Mouse (Mus musculus): ENCODE measurements around the gene Gm47995. TPM values are rescaled to one million over a fixed set of nuclear protein-coding genes. Genes with fewer than 3 reads are reported as not detected.
"Not testable (repeated sequence)": the region's sequence is repeated elsewhere in the genome, so short reads cannot be mapped to it uniquely, and the experiment has no call there.

Gm47995 gene
- polyA plus RNA-seq, 1 experiment from 2014 or later, result 0.25 TPM

DNA sequence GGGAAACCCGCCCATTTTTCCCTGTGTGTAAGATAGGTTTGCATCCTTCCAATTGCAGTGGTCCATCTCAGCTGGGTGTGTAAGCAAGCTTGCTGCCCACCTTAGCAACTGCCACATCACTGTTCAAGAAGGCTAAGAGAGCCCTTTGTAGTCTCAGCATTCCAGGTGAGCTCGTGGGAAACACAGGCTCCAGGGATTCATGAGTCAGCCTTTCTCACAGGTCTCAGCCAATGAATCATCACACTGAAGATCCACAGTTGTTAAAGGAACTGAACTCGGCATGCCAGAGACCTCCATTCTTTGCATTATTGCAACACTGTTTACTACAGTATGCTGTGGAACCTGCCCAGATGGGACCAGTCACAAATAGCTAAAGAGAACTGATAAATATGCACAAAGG, 29.6 kb upstream of the Gm47995 start:
- no peak; the same call in 1 of the 2 replicates for ATAC-seq (replicated peaks; ENCODE audit: low FRiP score)
- WGBS, result 69% methylated on average over 3 of the region's 3 CpGs

DNA sequence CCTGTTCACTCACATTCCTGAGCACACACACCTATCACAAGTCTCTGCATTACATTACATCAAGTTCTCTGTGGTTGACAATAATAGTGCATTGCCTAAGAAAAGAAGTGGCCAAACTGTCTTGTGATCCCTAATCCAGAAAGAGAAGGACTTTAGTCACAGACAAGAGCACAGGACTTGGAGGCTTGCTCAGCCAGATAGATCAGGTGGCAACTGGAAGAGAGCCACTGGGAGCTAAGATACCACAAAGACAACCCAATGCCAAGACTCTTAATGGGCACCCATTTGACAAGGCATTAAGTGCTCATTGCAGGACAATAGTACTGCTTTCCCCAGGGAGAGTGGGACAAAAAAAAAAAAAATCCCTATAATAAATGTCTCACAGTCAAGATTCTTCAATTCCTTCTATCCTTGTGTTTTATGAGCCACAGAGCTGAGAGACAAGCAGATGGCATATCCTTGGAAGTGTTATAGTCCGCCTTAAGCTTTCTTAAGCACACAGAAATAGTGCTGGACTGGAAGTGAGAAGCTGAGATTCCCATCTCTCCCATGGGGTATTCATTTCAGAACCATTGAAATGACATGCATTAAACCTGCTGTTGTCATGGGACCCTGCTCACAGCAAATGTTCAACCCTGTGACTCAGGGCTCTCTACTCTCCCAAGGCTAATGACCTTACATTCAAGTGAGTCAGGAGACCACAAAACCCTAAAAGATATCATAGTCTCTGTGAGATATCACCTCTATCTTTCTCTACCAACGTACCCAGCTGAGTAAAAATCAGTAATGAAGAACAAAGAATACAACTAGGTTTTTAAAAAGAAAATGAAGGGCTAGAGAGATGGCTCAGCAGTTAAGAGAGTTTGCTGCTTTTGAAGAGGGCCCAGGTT, 26.4 kb upstream of the Gm47995 start:
- Histone ChIP-seq H3K4me3 (replicated peaks) (no peak overlapping the region), H3K4me1 (peaks cover 21% of the 10 kb centered on the region), H3K27me3 (no peaks in the 10 kb centered on the region), H3K36me3 (no peaks in the 10 kb centered on the region), H3K4me2 (no peak overlapping the region), H3K9ac (no peak overlapping the region), H3K27ac (no peak overlapping the region), H3K9me3 (replicated peaks) (no peaks in the 10 kb centered on the region)
- ATAC-seq (replicated peaks; ENCODE audit: low FRiP score), result no peak
- 63% methylated on average over 2 of the region's 2 CpGs for WGBS

More for the DNA sequence above, 29.6 kb upstream of the Gm47995 start:
- 0 out of 2 replicates have a peak overlapping the region, but pooled peaks have one; percentile 24 for H3K27ac ChIP-seq
- no peaks in the 10 kb centered on the region for H3K27me3 ChIP-seq
- no peaks in the 10 kb centered on the region for H3K9me3 ChIP-seq (replicated peaks)
- no peak overlapping the region for H3K4me3 ChIP-seq (replicated peaks)
- H3K9ac ChIP-seq, result no peak overlapping the region
- no peak overlapping the region for H3K4me2 ChIP-seq
- H3K36me3 ChIP-seq, result no peaks in the 10 kb centered on the region
- H3K4me1 ChIP-seq, result peaks cover 22% of the 10 kb centered on the region

DNA sequence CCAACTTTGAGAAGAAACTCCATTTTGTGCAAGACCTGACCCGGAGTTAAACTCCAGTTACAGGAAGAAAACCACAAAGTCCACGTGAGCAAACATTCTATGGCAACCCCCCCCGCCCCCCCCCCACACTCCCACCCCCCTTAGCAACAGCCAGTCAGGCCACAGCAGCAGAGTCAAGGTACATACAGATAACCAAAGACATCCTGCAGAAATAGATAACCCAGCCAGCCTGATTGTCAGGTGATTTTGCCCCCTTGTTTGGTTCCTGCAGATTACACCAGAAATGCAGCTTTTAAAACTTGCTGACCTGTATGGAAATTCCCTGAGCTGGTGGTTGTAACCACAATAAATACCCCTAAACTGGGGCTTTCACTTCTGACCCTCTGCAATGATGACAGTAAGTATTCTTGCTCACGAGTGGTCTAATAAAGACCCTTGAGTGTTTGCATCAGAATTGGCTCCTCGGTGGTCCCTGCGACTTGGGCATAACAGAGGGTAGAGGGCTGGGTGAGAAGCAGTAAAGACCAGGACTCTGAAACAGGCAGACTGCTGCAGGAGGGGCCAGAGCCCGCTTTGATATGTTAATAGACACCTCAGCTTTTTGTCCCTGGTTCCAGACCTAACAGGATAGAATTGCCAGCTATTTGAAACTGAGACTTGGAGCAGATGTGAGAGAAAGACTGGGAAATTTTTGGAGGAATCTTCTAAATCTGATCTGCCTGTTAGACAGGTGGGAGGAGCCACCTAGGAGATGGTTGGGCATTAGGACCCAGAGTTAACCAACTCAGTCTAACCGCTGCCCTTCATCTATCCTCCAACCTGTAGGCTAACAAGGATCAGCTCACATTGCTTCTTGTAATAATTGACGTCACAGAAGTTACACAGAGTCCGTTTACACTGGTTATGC, 21.0 kb upstream of the Gm47995 start:
- H3K9me3 ChIP-seq (replicated peaks), result no peaks in the 10 kb centered on the region
- no peaks in the 10 kb centered on the region for H3K36me3 ChIP-seq
- peak; percentile 93 for ATAC-seq (replicated peaks; ENCODE audit: low FRiP score)
- H3K4me1 ChIP-seq, result peaks cover 19% of the 10 kb centered on the region; the same call in 1 of the 2 replicates
- H3K9ac ChIP-seq, result no peak overlapping the region
- peak overlapping the region; percentile 67 for H3K27ac ChIP-seq
- H3K4me2 ChIP-seq, result peak overlapping the region; percentile 50
- no peaks in the 10 kb centered on the region for H3K27me3 ChIP-seq
- 11% methylated on average over 10 of the region's 10 CpGs for WGBS
- H3K4me3 ChIP-seq (replicated peaks), result peak overlapping the region; percentile 28

DNA sequence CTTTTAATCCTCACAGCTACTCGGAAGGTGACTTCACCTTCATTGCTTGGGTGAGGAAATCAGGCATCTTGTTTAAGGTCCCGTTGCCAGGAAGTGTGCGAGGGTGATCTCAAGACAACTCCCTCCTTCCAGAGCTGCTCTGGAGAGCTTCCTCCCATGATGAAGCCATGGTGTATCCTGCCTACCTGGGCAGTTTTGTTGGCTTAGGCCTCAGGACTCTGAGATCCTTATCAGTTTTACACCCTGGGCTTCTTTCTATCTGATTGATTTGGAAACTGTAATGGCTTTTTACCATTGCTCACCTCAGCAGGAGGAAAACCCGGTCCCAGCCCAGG, 20.3 kb upstream of the Gm47995 start:
- Histone ChIP-seq H3K27ac (peak overlapping the region; percentile 67), H3K4me1 (peaks cover 19% of the 10 kb centered on the region; the same call in 1 of the 2 replicates), H3K36me3 (no peaks in the 10 kb centered on the region), H3K4me2 (peak overlapping the region; percentile 50), H3K27me3 (no peaks in the 10 kb centered on the region), H3K9ac (no peak overlapping the region), H3K4me3 (replicated peaks) (peak overlapping the region; percentile 28), H3K9me3 (replicated peaks) (no peaks in the 10 kb centered on the region)
- WGBS, result 7% methylated on average over 4 of the region's 4 CpGs
- peak; percentile 68 for ATAC-seq (replicated peaks; ENCODE audit: low FRiP score)

DNA sequence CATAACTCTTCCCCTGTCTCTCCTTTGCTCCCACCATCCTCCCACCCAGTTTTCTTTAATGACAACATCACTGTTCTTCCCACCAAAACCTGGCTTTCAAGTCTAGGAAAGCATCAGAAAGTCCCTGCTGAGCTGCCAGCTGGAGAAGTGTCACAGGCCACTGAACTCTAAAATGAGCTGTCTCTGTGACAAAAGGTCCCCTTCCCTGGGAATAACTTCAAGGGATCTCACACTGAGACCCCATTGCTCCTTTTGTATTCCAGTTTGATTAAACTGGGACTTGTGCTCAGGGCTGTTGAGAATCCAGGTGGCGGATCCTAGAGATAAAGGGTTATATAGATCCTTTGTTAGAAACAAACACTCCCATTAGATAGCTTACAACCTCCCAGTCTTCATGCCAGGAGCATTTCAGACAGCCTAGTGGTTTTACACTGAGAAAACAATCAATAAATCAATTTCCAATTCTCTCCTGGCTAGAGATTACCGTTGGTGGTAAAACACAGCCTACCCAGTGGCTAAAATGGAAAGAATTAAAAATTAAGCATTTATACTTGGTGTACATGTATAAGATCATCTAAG, 19.7 kb upstream of the Gm47995 start:
- H3K4me3 ChIP-seq (replicated peaks), result no peak overlapping the region
- H3K36me3 ChIP-seq, result no peaks in the 10 kb centered on the region
- ATAC-seq (replicated peaks; ENCODE audit: low FRiP score), result 0 out of 2 replicates have a peak, but pooled peaks have one; percentile 21
- 42% methylated on average over 2 of the region's 2 CpGs for WGBS
- no peak overlapping the region for H3K9ac ChIP-seq
- no peaks in the 10 kb centered on the region for H3K9me3 ChIP-seq (replicated peaks)
- no peak overlapping the region for H3K4me2 ChIP-seq
- peaks cover 19% of the 10 kb centered on the region; the same call in 1 of the 2 replicates for H3K4me1 ChIP-seq
- H3K27me3 ChIP-seq, result no peaks in the 10 kb centered on the region
- H3K27ac ChIP-seq, result peak overlapping the region; percentile 67

DNA sequence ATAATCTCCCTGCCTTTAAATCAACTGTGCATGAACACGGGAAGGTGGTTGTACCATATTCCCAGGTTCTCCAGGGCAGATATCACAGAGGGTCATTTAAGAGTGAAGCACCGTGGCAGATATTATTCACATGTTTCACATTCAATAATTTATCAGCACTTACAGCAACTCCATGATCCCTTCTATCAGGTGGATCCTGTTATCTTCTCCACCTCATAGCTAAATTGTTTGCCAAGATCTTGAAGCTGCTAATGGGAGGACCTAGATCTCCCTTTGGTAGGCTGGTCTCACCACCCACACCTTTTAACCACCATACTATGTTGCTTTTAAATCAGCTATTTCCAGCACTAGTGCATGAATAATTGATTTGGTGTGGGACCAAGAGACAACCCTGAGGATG, 18.1 kb upstream of the Gm47995 start:
- 94% methylated on average over 2 of the region's 2 CpGs for WGBS
- Histone ChIP-seq H3K27ac (no peak overlapping the region), H3K4me2 (no peak overlapping the region)

DNA sequence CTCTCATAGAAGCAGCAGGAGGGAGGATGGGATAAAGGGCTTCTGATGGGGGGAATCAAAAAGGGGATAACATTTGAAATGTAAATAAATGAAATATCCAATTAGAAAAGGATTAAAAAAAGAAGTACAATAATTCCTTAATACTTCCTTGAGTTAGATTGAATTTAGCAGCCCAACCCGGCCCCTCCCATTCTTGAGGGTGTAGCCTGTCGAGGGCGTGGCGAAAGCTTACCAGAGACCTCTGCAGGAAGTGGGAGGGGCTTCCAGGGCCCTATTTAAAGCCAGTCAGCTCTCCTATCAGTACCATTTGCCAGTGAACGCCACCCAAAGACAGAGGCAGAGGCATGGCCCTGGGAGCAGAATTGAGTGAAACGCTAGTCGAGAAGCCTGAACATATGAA, 16.0 kb upstream of the Gm47995 start, which contains the start of gene Gm47985:
Gm47985 (plus strand) TSS at position 272 of the 400 bp plus-strand sequence.
- H3K4me1 ChIP-seq, result peaks cover 12% of the 10 kb centered on the region; the same call in 1 of the 2 replicates

More for the DNA sequence above, 18.1 kb upstream of the Gm47995 start:
- no peak overlapping the region for H3K9ac ChIP-seq
- no peak for ATAC-seq (replicated peaks; ENCODE audit: low FRiP score)
- H3K4me3 ChIP-seq (replicated peaks), result no peak overlapping the region
- peaks cover 19% of the 10 kb centered on the region; the same call in 1 of the 2 replicates for H3K4me1 ChIP-seq
- no peaks in the 10 kb centered on the region for H3K36me3 ChIP-seq
- no peaks in the 10 kb centered on the region for H3K27me3 ChIP-seq
- no peaks in the 10 kb centered on the region for H3K9me3 ChIP-seq (replicated peaks)

DNA sequence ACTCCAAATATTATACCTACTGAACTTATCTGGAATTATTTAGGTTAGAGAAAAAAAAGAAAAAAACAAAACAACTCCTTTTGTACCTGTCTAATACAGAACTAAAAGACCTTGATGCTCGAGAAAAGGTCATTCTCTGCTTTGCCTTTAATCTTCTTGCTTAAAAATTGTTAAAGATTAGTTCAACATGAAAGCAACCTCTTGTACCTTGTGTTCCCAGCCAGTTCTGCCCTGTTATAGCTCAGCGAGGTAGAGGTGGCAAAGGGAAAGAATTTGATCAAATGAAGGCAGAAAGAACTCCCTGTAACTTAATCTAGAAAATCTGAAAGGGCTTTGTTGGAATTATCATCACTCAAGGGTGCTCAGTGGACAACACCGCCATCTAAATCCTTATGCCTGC, 12.1 kb upstream of the Gm47995 start:
- ATAC-seq (replicated peaks; ENCODE audit: low FRiP score), result peak; percentile 33
- not testable (repeated sequence) for H3K9ac ChIP-seq; H3K4me1 ChIP-seq; H3K4me2 ChIP-seq; H3K9me3 ChIP-seq (replicated peaks); H3K27me3 ChIP-seq; H3K36me3 ChIP-seq; H3K4me3 ChIP-seq (replicated peaks)
- 70% methylated on average over 3 of the region's 3 CpGs for WGBS
- H3K27ac ChIP-seq, result peak overlapping the region; percentile 22; the same call in 1 of the 2 replicates

More for the DNA sequence above, 16.0 kb upstream of the Gm47995 start, which contains the start of gene Gm47985:
- not testable (repeated sequence) for ATAC-seq (replicated peaks; ENCODE audit: low FRiP score); H3K36me3 ChIP-seq; H3K27me3 ChIP-seq; H3K9ac ChIP-seq; H3K9me3 ChIP-seq (replicated peaks); H3K4me3 ChIP-seq (replicated peaks); H3K4me2 ChIP-seq; H3K27ac ChIP-seq
- 100% methylated on average over 1 of the region's 7 CpGs for WGBS

DNA sequence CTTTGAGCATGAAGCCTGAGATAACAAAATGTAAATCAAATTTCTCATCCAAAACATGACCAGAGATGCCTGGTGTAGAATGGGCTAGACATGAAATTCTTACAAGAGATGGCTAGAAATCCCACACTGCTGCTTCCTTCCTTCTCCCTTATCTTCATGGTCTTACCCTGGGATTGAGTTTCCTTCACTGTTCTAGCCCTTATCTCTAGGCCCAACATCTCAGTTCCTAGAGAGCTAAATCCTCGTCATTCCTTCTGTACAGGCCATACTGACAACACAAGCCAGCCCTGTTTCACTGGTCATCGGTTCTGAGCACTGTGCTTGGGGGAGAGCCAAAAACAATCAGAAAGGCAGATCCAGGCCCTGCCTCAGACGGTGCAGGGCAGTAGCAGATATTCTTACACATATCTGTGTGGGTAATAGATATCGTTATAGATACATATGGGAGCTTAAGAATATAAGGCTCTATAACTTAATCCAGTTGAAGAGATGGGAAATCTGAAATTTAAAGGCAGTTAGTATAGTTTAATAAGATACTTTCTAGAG, 11.3 kb upstream of the Gm47995 start:
- H3K4me3 ChIP-seq (replicated peaks); H3K27me3 ChIP-seq; H3K4me2 ChIP-seq; H3K36me3 ChIP-seq; ATAC-seq (replicated peaks; ENCODE audit: low FRiP score); H3K9ac ChIP-seq; H3K9me3 ChIP-seq (replicated peaks); H3K4me1 ChIP-seq: not testable (repeated sequence)
- 0 out of 2 replicates have a peak overlapping the region, but pooled peaks have one; percentile 22 for H3K27ac ChIP-seq
- WGBS, result 75% methylated on average over 4 of the region's 4 CpGs

DNA sequence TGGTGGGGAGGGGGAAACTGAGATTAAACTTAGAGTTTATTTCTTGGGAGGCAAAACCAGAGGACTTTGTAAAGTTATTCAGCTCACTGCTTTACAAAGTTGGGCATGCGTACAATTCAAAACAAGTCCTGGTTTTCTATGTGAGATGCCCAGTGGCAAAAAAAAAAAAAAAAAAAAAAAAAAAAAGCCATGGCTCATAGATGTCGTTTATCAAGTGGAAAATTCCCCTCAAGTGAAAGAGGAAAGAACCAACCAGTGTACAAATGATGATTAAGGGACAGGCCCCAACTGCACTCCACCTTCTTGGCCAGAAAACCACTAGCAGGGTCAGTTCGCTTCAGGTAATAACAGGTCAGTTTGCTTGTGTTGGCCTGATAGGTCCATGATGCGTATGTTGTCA, 9.8 kb upstream of the Gm47995 start:
- no peak overlapping the region for H3K4me2 ChIP-seq
- no peak overlapping the region for H3K9ac ChIP-seq
- no peaks in the 10 kb centered on the region for H3K9me3 ChIP-seq (replicated peaks)
- no peak overlapping the region for H3K27ac ChIP-seq
- H3K36me3 ChIP-seq, result no peaks in the 10 kb centered on the region
- ATAC-seq (replicated peaks; ENCODE audit: low FRiP score), result 0 out of 2 replicates have a peak, but pooled peaks have one; percentile 33
- 89% methylated on average over 4 of the region's 4 CpGs for WGBS
- H3K27me3 ChIP-seq, result no peaks in the 10 kb centered on the region
- no peaks in the 10 kb centered on the region for H3K4me1 ChIP-seq
- H3K4me3 ChIP-seq (replicated peaks), result no peak overlapping the region

DNA sequence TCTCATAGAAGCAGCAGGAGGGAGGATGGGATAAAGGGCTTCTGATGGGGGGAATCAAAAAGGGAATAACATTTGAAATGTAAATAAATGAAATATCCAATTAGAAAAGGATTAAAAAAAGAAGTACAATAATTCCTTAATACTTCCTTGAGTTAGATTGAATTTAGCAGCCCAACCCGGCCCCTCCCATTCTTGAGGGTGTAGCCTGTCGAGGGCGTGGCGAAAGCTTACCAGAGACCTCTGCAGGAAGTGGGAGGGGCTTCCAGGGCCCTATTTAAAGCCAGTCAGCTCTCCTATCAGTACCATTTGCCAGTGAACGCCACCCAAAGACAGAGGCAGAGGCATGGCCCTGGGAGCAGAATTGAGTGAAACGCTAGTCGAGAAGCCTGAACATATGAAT, 6.2 kb upstream of the Gm47995 start, which contains the start of gene Gm8947:
Gm8947 (plus strand) TSS at position 302 of the 400 bp plus-strand sequence.
- not testable (repeated sequence) for H3K36me3 ChIP-seq; H3K27ac ChIP-seq; H3K9me3 ChIP-seq (replicated peaks); H3K4me3 ChIP-seq (replicated peaks); H3K27me3 ChIP-seq; ATAC-seq (replicated peaks; ENCODE audit: low FRiP score); H3K4me2 ChIP-seq; H3K9ac ChIP-seq; H3K4me1 ChIP-seq
- no CpG with 5 or more reads among the region's 7 CpGs for WGBS

Data from kidney, embryonic 15.5 days (tissue).